Mouse (Mus musculus): ENCODE results near the gene Stx6. TPM values are rescaled to one million over a fixed set of nuclear protein-coding genes. Genes with fewer than 3 reads are reported as not detected.
"Not testable (repeated sequence)": the region's sequence is repeated elsewhere in the genome, so short reads cannot be mapped to it uniquely, and the experiment has no call there.

Stx6 gene
- polyA plus RNA-seq, 1 experiment: 3.2 TPM

- Histone ChIP-seq H3K4me3 (replicated peaks) (no peak overlapping the region), H3K27me3 (ENCODE audit: control insufficient read depth) (no peaks in the 10 kb centered on the region), H3K36me3 (ENCODE audit: control insufficient read depth) (no peaks in the 10 kb centered on the region), H3K9me3 (ENCODE audit: control insufficient read depth, low read length) (no peaks in the 10 kb centered on the region), H3K4me1 (ENCODE audit: control insufficient read depth) (peaks cover 3% of the 10 kb centered on the region)
- TF ChIP-seq GATA1 (IDR thresholded peaks at IDR 0.05; ENCODE audit: low read length) (no peak), TAL1 (IDR thresholded peaks at IDR 0.05; ENCODE audit: low read length) (no peak)
These were observed 7.7 kb upstream of the Stx6 start for GRCm38 (mm10) chr1:155150821-155151220.

- H3K4me3 ChIP-seq (replicated peaks): no peak overlapping the region
- H3K4me1 ChIP-seq (ENCODE audit: control insufficient read depth): peaks cover 21% of the 10 kb centered on the region
- peaks cover 3% of the 10 kb centered on the region for H3K27me3 ChIP-seq (ENCODE audit: control insufficient read depth)
- TF ChIP-seq TAL1 (IDR thresholded peaks at IDR 0.05; ENCODE audit: low read length): no peak
- no peak for TF ChIP-seq GATA1 (IDR thresholded peaks at IDR 0.05; ENCODE audit: low read length)
- H3K36me3 ChIP-seq (ENCODE audit: control insufficient read depth): no peaks in the 10 kb centered on the region
- H3K9me3 ChIP-seq (ENCODE audit: control insufficient read depth, low read length): no peaks in the 10 kb centered on the region
These were observed 4.6 kb upstream of the Stx6 start for GRCm38 (mm10) chr1:155153906-155154305.

GRCm38 (mm10) chr1:155158970-155159484 lies 512 bp downstream of the Stx6 start:
- peak overlapping the region; percentile 97 for H3K4me3 ChIP-seq (replicated peaks)
- no peaks in the 10 kb centered on the region for H3K9me3 ChIP-seq (ENCODE audit: control insufficient read depth, low read length)
- peaks cover 14% of the 10 kb centered on the region for H3K27me3 ChIP-seq (ENCODE audit: control insufficient read depth)
- no peak for TF ChIP-seq GATA1 (IDR thresholded peaks at IDR 0.05; ENCODE audit: low read length)
- no peak for TF ChIP-seq TAL1 (IDR thresholded peaks at IDR 0.05; ENCODE audit: low read length)
- no peaks in the 10 kb centered on the region for H3K36me3 ChIP-seq (ENCODE audit: control insufficient read depth)
- H3K4me1 ChIP-seq (ENCODE audit: control insufficient read depth): peaks cover 30% of the 10 kb centered on the region

- TF ChIP-seq GATA1 (IDR thresholded peaks at IDR 0.05; ENCODE audit: low read length) (no peak), TAL1 (IDR thresholded peaks at IDR 0.05; ENCODE audit: low read length) (no peak)
- Histone ChIP-seq H3K9me3 (ENCODE audit: control insufficient read depth, low read length) (no peaks in the 10 kb centered on the region), H3K4me1 (ENCODE audit: control insufficient read depth) (peaks cover 2% of the 10 kb centered on the region; the same call in 1 of the 2 replicates)
These were observed 8.9 kb downstream of the Stx6 start for GRCm38 (mm10) chr1:155167453-155167852.

GRCm38 (mm10) chr1:155169935-155170334 lies 11.4 kb downstream of the Stx6 start:
- H3K4me3 ChIP-seq (replicated peaks): no peak overlapping the region
- no peaks in the 10 kb centered on the region for H3K9me3 ChIP-seq (ENCODE audit: control insufficient read depth, low read length)
- no peaks in the 10 kb centered on the region for H3K27me3 ChIP-seq (ENCODE audit: control insufficient read depth)
- no peak for TF ChIP-seq TAL1 (IDR thresholded peaks at IDR 0.05; ENCODE audit: low read length)
- TF ChIP-seq GATA1 (IDR thresholded peaks at IDR 0.05; ENCODE audit: low read length): no peak
- no peaks in the 10 kb centered on the region for H3K36me3 ChIP-seq (ENCODE audit: control insufficient read depth)
- H3K4me1 ChIP-seq (ENCODE audit: control insufficient read depth): no peaks in the 10 kb centered on the region

More at GRCm38 (mm10) chr1:155167453-155167852, 8.9 kb downstream of the Stx6 start:
- Histone ChIP-seq H3K4me3 (replicated peaks) (no peak overlapping the region), H3K27me3 (ENCODE audit: control insufficient read depth) (no peaks in the 10 kb centered on the region), H3K36me3 (ENCODE audit: control insufficient read depth) (no peaks in the 10 kb centered on the region)

- Histone ChIP-seq H3K27me3 (ENCODE audit: control insufficient read depth) (no peaks in the 10 kb centered on the region), H3K4me1 (ENCODE audit: control insufficient read depth) (no peaks in the 10 kb centered on the region), H3K9me3 (ENCODE audit: control insufficient read depth, low read length) (no peaks in the 10 kb centered on the region), H3K4me3 (replicated peaks) (no peak overlapping the region), H3K36me3 (ENCODE audit: control insufficient read depth) (peaks cover 7% of the 10 kb centered on the region)
- TF ChIP-seq TAL1 (IDR thresholded peaks at IDR 0.05; ENCODE audit: low read length): no peak
These were observed 14.6 kb downstream of the Stx6 start for GRCm38 (mm10) chr1:155172895-155173643.

GRCm38 (mm10) chr1:155173644-155174016 lies 15.1 kb downstream of the Stx6 start:
- not testable (repeated sequence) for H3K27me3 ChIP-seq (ENCODE audit: control insufficient read depth); H3K4me3 ChIP-seq (replicated peaks); H3K4me1 ChIP-seq (ENCODE audit: control insufficient read depth); H3K36me3 ChIP-seq (ENCODE audit: control insufficient read depth); H3K9me3 ChIP-seq (ENCODE audit: control insufficient read depth, low read length)

- Histone ChIP-seq H3K27me3 (ENCODE audit: control insufficient read depth) (no peaks in the 10 kb centered on the region), H3K4me1 (ENCODE audit: control insufficient read depth) (no peaks in the 10 kb centered on the region), H3K36me3 (ENCODE audit: control insufficient read depth) (peaks cover 9% of the 10 kb centered on the region), H3K4me3 (replicated peaks) (no peak overlapping the region), H3K9me3 (ENCODE audit: control insufficient read depth, low read length) (no peaks in the 10 kb centered on the region)
- no peak for TF ChIP-seq TAL1 (IDR thresholded peaks at IDR 0.05; ENCODE audit: low read length)
- no peak for TF ChIP-seq GATA1 (IDR thresholded peaks at IDR 0.05; ENCODE audit: low read length)
These were observed 15.9 kb downstream of the Stx6 start for GRCm38 (mm10) chr1:155174424-155174823.

GRCm38 (mm10) chr1:155178192-155178924 lies 19.8 kb downstream of the Stx6 start:
- H3K27me3 ChIP-seq (ENCODE audit: control insufficient read depth): no peaks in the 10 kb centered on the region
- peaks cover 5% of the 10 kb centered on the region for H3K4me1 ChIP-seq (ENCODE audit: control insufficient read depth)
- H3K36me3 ChIP-seq (ENCODE audit: control insufficient read depth): peaks cover 9% of the 10 kb centered on the region
- TF ChIP-seq TAL1 (IDR thresholded peaks at IDR 0.05; ENCODE audit: low read length) (no peak), GATA1 (IDR thresholded peaks at IDR 0.05; ENCODE audit: low read length) (no peak)
- no peaks in the 10 kb centered on the region for H3K9me3 ChIP-seq (ENCODE audit: control insufficient read depth, low read length)
- H3K4me3 ChIP-seq (replicated peaks): no peak overlapping the region
